Mouse (Mus musculus) left cerebral cortex, adult 2 months (tissue): ENCODE results near the gene Tbxa2r. TPM values are rescaled to one million over a fixed set of nuclear protein-coding genes. Genes with fewer than 3 reads are reported as not detected.

Experiments used
- DNase-seq, 2 experiments: peaks; one replicate each; pipeline ENCODE4 v3.0.0; 2021 to 2022; ENCODE audit warnings: low spot score in 2 of 2, mixed read lengths in 1 of 2; ENCODE audit errors: extremely low spot score in 1 of 2
- H3K27ac ChIP-seq: fragments of 200-600 bp; 2 replicates; pipeline ENCODE4 v1.8.1; 2022
- H3K4me3 ChIP-seq: fragments of 200-600 bp; 2 replicates; pipeline ENCODE4 v1.8.1; 2022
- CTCF ChIP-seq: fragments of 200-600 bp; IDR thresholded peaks from 2 replicates; pipeline ENCODE4 v1.8.1; 2022; ENCODE audit warnings: antibody characterized with exemption, mild to moderate bottlenecking, moderate library complexity
- intact Hi-C: fragments of 180-260 bp; cut with DNase I; formaldehyde crosslinking; loops from one replicate; pipeline ENCODE4 v1.15.1; 2025
- total RNA-seq, 2 experiments: library from RNA; stranded (reverse); gene quantifications; 2 replicates each; pipeline ENCODE4 v1.2.3; 2021

The Tbxa2r gene
- total RNA-seq, 2 experiments from 2014 or later, result 0.70 to 0.82 TPM

DNA sequence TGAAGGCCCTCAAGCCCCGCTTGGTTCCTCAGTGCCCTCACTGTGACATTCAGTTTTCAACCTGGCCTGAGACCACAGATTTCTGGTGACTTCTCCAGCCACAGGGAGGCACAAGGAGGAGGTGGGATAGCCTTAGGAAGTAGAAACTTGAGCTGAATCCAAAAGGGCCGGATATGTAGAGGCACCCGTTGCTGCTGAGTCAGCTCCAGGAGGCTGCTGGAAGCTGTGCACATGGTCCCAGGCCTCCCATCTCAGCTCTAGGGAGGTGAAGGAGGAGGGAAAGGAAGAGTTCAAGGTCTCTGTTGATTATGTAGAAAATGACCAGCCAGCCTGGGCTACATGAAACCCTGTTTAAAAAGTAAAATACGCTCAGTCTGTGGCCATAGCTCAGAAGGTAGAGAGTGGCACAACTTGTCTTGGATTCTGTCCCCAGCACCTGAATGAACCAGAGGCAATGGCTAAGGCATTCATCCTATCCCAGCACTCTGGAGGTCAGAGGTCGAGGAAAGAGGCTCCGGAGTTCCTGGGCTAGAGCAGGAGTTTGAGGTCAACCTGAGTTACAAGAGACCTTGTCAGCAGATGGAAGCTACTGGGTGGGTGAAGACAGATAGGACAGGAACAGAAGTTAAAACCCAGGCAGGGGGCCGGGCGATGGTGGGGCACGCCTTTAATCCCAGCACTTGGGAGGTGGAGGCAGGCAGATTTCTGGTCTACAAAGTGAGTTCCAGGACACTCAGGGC lies 26.4 kb downstream of the Tbxa2r start:
- H3K27ac ChIP-seq, result no peak overlapping the region
- no peak overlapping the region for H3K4me3 ChIP-seq
- TF ChIP-seq CTCF, result no peak
- no peak for DNase-seq
- intact Hi-C loops, result loop anchor here (5.0 kb wide), 1 partner anchor 158 kb away; no protein-coding TSS in a partner anchor

DNA sequence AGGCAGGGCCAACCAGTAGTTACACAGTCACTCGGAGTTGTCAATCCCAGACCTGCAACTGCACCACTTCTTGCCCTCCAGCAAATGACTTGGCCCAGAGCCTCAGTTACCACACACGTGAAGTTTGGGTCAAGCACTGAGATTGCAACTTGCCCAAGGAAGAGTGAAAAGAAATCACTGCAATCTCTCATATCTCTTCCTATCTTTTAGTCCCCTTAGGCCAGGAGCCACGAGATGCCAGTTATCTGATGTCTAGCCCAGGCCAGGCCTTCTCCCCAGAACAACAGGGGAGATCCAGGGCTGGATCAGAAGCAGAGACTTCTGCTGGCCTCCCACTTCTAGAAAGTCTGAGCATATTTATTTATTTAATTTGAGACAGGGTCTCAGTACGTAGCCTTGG lies 27.0 kb downstream of the Tbxa2r start:
- DNase-seq, result no peak
- intact Hi-C loops, result no loop called here
- TF ChIP-seq CTCF, result no peak
- Histone ChIP-seq H3K4me3 (no peak overlapping the region), H3K27ac (no peak overlapping the region)

DNA sequence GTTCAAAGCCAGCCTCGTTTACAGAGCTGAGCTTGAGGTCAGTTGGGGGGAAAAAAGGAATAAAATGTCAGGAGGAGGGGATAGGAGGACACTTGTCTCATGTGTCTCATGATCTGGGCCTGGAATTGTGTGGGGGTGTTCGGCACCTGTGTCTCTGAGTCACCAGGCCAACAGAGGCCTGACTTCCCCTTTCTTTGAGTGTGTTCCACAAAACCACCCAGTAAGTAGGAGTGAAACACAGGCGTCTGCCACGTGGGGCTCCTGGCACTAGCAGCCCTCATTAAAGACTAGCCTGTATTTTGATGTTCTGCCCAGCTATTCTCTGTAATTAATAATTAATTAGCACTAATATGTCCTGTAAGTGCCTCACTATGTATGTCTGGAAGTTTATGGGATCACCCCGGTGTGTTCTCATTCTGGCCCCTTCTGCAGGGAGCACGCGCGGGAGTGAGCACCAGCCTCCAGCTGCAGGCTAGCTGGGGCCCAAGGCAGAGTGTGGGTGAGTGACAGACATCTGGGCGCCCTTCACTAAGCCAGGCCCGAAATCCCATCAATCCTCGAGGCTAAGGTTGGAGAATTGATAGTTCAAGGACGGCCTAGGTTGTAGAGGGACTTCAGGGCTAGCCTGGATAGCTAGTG lies 27.9 kb downstream of the Tbxa2r start:
- intact Hi-C loops, result no loop called here
- Histone ChIP-seq H3K27ac (no peak overlapping the region), H3K4me3 (no peak overlapping the region)
- no peak for DNase-seq
- TF ChIP-seq CTCF, result no peak

DNA sequence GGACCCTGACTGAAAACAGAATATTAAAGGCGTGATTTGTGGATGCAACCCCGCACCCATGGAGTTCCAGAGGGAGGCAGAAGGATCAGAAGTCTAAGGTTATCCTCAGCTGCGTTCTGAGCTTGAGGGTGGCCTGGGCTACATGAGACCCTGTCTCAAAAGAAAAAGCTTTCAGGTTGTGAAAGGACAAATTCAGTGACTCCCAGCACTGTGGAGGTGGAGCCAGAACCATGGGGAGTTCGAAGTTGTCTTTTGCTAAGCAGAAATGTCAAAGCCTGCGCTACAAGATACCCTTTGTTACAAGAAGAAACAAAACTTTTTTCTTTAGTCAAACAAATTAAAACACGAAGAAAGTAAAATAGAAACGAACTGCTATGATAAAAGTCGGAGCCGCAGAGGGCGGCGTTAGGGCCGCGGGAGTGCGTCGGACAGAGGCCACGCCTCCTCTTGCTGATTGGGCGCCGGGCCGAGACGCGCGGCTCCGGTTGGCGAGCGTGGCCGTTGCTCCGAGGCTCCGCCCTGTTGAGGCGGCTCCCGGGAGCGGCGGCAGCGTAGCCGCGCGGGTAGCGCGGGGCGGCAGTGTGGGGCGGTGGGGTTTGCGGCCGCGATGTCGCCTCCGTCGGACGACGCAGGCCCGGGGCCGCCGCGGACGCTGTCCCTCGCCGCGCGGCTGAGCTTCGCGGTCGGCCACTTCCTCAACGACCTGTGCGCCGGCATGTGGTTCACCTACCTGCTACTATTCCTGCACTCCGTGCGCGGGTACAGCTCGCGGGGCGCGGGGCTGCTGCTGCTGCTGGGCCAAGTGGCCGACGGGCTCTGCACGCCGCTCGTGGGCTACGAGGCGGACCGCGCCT lies 28.7 kb downstream of the Tbxa2r start, which contains the start of gene Mfsd12:
Gene Mfsd12 (plus strand): TSS at position 501 of the 854 bp plus-strand sequence.
- Histone ChIP-seq H3K27ac (peak within 1 kb of the TSS; percentile 71), H3K4me3 (peak within 1 kb of the TSS; percentile 91)
- peak; percentile 90 for DNase-seq
- TF ChIP-seq CTCF, result no peak
- intact Hi-C loops, result no loop called here

DNA sequence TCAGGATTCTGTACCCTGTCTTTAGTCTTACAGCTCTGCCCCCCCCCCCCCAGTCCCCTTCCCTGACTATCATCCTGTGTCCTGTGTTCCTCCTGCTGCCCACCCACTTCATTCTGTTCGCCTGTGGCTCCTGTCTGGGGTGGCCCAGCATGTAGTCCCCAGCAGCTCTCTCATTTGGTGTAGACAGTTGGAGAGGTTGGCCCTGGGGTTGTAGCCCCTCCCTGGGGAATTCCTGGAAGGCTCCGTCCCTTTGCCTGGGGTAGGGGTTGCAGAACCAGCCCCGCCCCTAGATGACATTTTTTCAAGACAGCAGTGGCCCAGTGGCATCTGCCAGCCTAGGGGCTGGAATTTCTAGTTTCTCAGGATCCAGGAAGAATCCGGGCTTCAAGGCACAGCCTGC lies 29.7 kb downstream of the Tbxa2r start:
- intact Hi-C loops, result no loop called here

DNA sequence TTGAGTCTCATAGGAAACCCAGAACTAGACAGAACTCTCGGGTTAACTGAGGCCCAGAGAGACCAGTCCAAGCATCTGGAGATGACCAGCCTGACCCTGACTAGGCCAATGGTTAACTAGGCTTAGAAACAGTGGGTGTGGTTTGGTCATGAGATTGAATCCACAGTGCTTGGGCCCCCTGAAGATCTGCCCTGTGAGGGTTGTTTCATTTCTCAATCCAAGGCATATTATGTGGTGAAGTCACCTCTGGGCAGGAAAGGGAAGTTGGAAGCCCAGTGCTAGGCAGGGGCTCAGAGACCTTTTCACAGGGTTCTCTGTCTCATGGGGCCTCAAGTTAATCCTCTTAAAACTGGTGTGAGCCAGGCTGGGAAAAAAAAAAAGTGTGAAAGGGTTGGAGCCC lies 30.3 kb downstream of the Tbxa2r start:
- intact Hi-C loops, result no loop called here
- no peak overlapping the region for H3K27ac ChIP-seq
- no peak for DNase-seq
- peak overlapping the region; percentile 91 for H3K4me3 ChIP-seq
- no peak for TF ChIP-seq CTCF

More for the DNA sequence above, 29.7 kb downstream of the Tbxa2r start:
- Histone ChIP-seq H3K27ac (no peak overlapping the region), H3K4me3 (peak overlapping the region; percentile 91)
- no peak for TF ChIP-seq CTCF
- DNase-seq, result no peak

DNA sequence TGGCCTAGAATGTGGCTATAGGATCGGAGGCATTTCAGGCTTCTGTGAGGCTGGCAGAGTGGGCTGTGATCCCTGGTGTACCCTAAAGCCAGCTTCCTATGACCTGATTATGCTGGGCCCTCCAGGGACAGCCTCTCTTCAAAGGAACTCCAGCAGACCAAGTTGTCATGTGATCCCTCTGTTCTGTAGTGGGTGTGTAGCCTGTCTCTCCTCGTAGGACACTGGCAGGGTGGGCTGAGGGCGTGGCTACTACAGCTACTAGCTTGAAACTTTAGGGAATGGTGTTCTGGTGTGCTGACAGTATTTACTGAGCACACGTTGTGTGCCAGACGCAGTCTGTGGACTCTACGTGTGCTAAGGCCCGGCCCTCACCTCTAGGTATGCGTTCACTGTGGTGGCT lies 32.2 kb downstream of the Tbxa2r start:
- intact Hi-C loops, result no loop called here
- Histone ChIP-seq H3K27ac (no peak overlapping the region), H3K4me3 (no peak overlapping the region)
- DNase-seq, result no peak
- TF ChIP-seq CTCF, result no peak

DNA sequence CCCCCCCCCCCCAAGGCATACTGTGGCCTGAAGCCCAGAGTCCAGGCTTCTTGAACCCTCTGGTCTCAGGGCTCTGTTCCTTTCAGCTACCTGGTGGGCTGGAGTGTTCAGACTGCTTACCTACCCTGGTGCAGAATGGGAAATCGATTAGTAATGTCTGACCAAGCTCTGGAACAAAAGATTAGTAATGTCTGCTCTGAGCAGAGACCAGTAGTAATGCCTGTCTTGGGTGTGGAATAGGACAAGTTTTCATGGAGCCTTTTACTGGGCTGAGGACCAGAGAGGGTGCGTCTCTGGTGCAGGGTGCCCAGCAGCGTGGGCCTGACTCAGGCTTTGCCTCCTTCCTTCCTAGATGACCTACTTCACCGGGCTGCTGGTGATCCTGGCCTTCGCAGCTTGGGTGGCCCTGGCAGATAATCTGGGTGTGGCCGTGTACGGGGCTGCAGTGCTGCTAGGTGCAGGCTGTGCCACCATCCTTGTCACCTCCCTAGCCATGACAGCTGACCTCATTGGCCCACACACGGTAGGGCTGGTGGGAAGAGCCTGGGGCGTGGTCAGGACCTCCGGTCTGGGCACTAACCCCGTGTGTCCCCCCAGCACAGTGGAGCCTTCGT lies 33.9 kb downstream of the Tbxa2r start:
- no peak overlapping the region for H3K4me3 ChIP-seq
- intact Hi-C loops, result no loop called here
- no peak overlapping the region for H3K27ac ChIP-seq
- no peak for DNase-seq
- TF ChIP-seq CTCF, result no peak

DNA sequence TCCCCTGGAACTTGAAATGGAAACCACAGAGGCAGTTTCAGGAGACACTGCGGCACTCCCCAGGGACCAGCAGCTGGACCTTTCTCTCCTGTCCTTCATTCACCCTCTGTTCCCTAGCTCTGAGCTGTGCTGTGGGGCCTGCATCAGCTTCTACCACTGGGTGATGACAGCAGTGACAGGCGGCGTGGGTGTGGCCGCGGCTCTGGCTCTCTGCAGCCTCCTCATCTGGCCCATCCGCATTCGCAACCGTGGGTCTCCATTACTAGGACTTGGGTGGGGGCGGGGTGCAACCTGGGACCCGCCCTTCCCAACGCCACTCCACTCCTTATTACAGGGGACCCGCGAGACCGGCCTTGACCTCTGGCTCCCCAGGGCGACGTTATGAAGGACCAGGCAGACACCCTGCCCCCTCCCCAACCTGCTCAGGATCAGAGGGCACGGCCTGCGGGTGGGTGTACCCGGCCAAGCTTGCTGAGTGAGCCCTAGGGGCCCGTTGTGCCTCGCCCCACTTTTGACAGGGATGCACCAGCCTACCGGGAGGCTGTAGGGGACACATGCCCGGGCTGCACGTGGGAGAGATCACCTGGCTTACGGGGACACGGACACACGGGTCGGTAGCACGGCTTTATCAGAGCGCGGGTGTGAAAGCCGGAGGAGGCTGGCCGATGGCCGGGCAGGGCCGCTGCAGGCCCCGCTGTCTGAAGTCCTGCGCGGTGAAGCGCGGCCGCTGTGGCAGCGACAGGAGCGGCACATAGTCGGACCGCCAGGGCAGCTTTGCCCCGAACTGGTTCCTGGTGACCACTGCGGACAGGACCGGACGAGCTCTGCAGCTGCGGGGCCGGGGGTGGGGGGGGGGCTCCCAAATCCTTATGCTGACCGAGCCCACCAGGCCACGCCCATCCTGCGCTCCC lies 35.2 kb downstream of the Tbxa2r start:
- TF ChIP-seq CTCF, result no peak
- no peak for DNase-seq
- intact Hi-C loops, result no loop called here
- Histone ChIP-seq H3K4me3 (no peak overlapping the region), H3K27ac (no peak overlapping the region)

DNA sequence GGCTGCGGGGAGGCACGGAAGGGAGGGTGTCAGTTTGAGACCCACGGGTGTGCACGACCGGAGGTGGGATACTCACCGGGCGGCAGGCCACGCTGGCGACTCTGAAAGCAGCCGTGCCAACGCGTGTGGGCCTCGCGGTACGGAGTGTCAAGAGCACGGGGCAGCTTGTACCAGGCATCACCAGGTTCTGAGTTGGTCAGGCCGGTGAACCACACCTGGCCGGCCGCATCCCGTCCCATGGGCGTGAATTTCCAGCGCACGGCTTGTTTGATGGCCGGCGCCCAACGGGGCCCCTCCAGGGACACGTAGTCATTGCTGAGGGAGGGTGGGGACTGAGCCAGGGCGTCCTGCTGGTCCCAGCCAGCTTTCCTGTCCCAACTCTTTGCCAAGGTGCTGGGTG lies 36.1 kb downstream of the Tbxa2r start:
- H3K4me3 ChIP-seq, result no peak overlapping the region
- intact Hi-C loops, result no loop called here
- TF ChIP-seq CTCF, result no peak
- DNase-seq, result no peak
- H3K27ac ChIP-seq, result peak overlapping the region; percentile 45

DNA sequence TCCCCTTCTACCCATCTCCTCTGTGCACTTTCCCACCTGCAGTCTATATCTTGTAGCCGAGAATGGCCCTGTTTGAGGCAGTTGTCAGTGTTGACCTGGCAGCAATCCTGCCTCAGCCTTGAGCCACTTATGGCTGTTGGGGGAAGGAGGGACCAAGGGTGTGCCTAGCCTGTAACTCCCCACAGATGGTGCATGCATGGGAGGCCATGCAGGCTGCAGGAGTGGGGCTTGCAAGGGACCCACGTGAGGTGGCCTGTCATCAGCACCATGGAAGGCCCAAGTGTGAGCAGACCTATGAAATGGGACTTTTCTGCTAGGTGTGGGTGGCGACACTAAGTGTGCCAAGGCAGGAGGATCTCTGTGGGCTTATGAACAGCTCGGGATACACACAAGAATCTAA lies 36.5 kb downstream of the Tbxa2r start:
- DNase-seq, result no peak
- peak overlapping the region; percentile 45 for H3K27ac ChIP-seq
- intact Hi-C loops, result no loop called here

More for the DNA sequence above, 36.5 kb downstream of the Tbxa2r start:
- no peak overlapping the region for H3K4me3 ChIP-seq
- no peak for TF ChIP-seq CTCF
